Mouse (Mus musculus): Measurements from ENCODE around the gene Nuf2. TPM values are rescaled to one million over a fixed set of nuclear protein-coding genes. Genes with fewer than 3 reads are reported as not detected.

Gene Nuf2
- polyA plus RNA-seq (2012; rRNA removed) = 7.4 and 8.5 TPM in 2 replicates

DNA sequence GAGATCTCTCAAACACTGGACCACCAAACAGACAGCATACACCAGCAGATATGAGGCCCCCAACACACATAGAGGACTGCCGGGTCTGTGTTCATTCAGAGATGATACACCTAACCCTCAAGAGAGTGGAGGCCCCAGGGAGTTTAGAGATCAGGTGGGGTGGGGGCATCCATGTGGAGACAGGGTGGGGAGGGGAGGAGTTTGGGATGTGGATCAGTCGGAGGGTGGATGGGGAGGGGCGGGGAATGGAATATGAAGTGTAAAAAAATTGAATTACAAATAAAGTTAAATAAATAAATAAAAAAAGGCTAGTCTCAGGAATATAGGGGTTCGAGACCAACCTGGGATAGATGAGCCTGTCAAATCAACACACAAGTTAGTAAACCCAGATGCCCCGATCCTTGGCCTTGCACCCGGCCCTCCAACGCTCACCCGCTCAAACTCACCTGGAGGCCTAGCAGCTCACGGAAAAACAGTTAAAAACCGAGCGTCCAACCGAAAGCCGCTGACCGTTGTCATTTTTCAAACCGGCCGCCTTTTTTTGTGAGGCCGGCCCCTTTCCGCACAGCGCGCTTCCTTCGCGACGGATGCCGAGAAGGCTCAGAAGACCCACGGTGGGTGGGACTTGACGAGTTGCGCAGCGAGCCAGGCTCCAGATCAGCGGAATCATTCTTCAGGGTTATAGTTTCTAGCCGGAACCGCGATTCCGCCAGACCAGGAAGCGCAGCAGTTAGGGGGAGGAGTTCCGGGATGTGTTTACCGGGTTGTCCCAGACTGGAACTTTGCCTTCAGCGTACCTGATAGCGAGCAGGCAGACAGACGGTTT, at the start of gene Nuf2:
Gene Nuf2 (minus strand): TSS at position 589 of the 826 bp plus-strand sequence.

Other genes starting within 250 kb of the Nuf2 start
- 44.6 and 44.8 TPM in 2 replicates for gene Rgs5, start 124.0 kb upstream of the Nuf2 start, polyA plus RNA-seq (2012; rRNA removed)
- gene Rgs4, start 216.2 kb upstream of the Nuf2 start, polyA plus RNA-seq (2012; rRNA removed) = 62.3 and 63.1 TPM in 2 replicates